Mouse (Mus musculus) limb, embryonic 14.5 days (tissue): Measurements from ENCODE around the gene Lefty2. TPM values are rescaled to one million over a fixed set of nuclear protein-coding genes. Genes with fewer than 3 reads are reported as not detected.

Source experiments
- ATAC-seq: fragments of 200-750 bp; cut with Nextera tagmentation; 2 replicates; pipeline ENCODE4 v1.8.0; 2017; ENCODE audit warnings: low read depth, moderate number of reproducible peaks, moderate TSS enrichment; ENCODE audit not compliant: low FRiP score
- DNase-seq: peaks from one replicate; pipeline ENCODE4 v3.0.0-alpha.2; 2015; ENCODE audit warnings: low spot score
- H3K27ac ChIP-seq: fragments of 300-500 bp; sonication (generic); replicated peaks from 2 replicates; pipeline ENCODE4 v1.5.1; 2014; ENCODE audit warnings: low read depth, mild to moderate bottlenecking, low read length, moderate library complexity, mixed read lengths
- H3K27me3 ChIP-seq: fragments of 300-500 bp; sonication (generic); 2 replicates; pipeline ENCODE4 v1.6.1; 2014; ENCODE audit warnings: low read length, mixed read lengths; ENCODE audit not compliant: control insufficient read depth, insufficient read depth
- H3K36me3 ChIP-seq: fragments of 300-500 bp; sonication (generic); 2 replicates; pipeline ENCODE4 v1.6.1; 2014; ENCODE audit warnings: mild to moderate bottlenecking, low read length, moderate library complexity, mixed read lengths; ENCODE audit not compliant: control insufficient read depth, insufficient read depth
- H3K4me1 ChIP-seq: fragments of 300-500 bp; sonication (generic); 2 replicates; pipeline ENCODE4 v1.6.1; 2014; ENCODE audit warnings: antibody characterized with exemption, low read length, mixed read lengths; ENCODE audit not compliant: control insufficient read depth, insufficient read depth
- H3K4me2 ChIP-seq: fragments of 300-500 bp; sonication (generic); replicated peaks from 2 replicates; pipeline ENCODE4 v1.6.1; 2014; ENCODE audit warnings: low read depth, mild to moderate bottlenecking, low read length, moderate library complexity; ENCODE audit not compliant: severe bottlenecking
- H3K4me3 ChIP-seq: fragments of 300-500 bp; sonication (generic); replicated peaks from 2 replicates; pipeline ENCODE4 v1.5.1; 2014; ENCODE audit warnings: low read length
- H3K9ac ChIP-seq: fragments of 300-500 bp; sonication (generic); 2 replicates; pipeline ENCODE4 v1.6.1; 2014; ENCODE audit warnings: mild to moderate bottlenecking, low read depth, low read length, moderate library complexity; ENCODE audit not compliant: severe bottlenecking
- H3K9me3 ChIP-seq: fragments of 300-500 bp; sonication (generic); 2 replicates; pipeline ENCODE4 v1.6.1; 2016; ENCODE audit warnings: low read length; ENCODE audit not compliant: control insufficient read depth
- POLR2A ChIP-seq: fragments of 200-500 bp; IDR thresholded peaks from 2 replicates; pipeline ENCODE4 v1.8.0; 2012; ENCODE audit warnings: inconsistent platforms, mild to moderate bottlenecking, moderate library complexity, borderline replicate concordance; ENCODE audit not compliant: insufficient read depth, insufficient read length; ENCODE audit errors: extremely low read depth
- WGBS: fragments of 180-500 bp; shearing (Covaris S2); extraction: QIAGEN DNeasy Blood & Tissue Kit; methylation state at CpG from one replicate; pipeline ENCODE4 v1.1.7; 2014; 5-methylcytosine and 5-hydroxymethylcytosine counted together
- polyA plus RNA-seq, 2 experiments: library from polyadenylated mRNA; depleted of rRNA in 1 of 2; stranded (reverse) in 1 of 2; unstranded in 1 of 2; fragments of >200 nt; fragmentation: Nextera tagmentation in 1 of 2; extraction: Ambion mirVana in 1 of 2; gene quantifications; 2 replicates each; pipeline versions ENCODE4 v1.2.1 to v1.2.3; 2012 to 2014

Gene Lefty2
- polyA plus RNA-seq, 2 experiments = 0.11 to 0.17 TPM

DNA sequence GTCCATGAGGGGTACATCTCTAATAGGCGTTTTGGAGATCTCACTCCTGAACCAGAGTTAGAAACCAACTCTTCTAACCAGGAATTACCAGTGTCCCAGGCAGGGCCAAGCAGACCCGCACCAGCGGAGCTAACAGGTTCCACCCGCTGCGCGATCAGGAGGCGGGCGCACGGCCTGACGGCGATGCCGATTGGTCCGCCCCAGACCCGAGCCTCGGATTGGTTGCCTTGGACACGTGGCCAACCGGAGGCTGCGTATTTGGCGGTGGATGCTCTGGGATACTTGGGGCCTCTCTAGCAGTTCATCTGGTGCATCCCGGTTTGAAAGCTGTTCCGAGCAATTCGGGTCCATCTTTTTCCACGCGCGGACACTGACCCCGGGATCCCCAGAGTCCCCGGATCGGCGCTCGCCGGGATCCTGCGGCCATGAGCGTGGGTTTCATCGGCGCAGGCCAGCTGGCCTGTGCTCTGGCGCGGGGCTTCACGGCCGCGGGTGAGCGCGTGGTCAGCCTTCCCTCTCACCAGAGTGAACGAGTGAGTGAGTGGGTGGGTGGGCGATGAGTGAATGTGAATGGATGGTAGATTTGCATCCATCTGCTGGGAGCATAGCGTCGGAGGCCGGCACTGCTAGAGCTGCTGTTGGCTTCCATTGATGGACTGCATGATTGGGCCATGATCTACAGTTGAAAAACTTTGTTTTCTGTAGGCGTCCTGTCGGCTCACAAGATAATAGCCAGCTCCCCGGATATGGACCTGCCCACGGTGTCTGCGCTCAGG is 11.3 kb downstream of the Lefty2 start, which contains the start of gene Pycr2:
TSS of gene Pycr2 (plus strand) at position 255 of the 776 bp plus-strand sequence.
- peak; percentile 98 for DNase-seq
- H3K4me2 ChIP-seq = peak within 1 kb of the TSS; percentile 85
- peaks cover 37% of the 10 kb centered on the region for H3K36me3 ChIP-seq
- no peaks in the 10 kb centered on the region for H3K27me3 ChIP-seq
- H3K27ac ChIP-seq = peak within 1 kb of the TSS; percentile 83
- no peaks in the 10 kb centered on the region for H3K9me3 ChIP-seq
- peak within 1 kb of the TSS; percentile 84 for H3K4me3 ChIP-seq
- peaks cover 12% of the 10 kb centered on the region for H3K4me1 ChIP-seq
- ATAC-seq = peak; percentile 99
- peak within 1 kb of the TSS; percentile 95 for H3K9ac ChIP-seq
- under 1% methylated on average over 52 of the region's 52 CpGs for WGBS
- 0 out of 2 replicates have a peak, but pooled peaks have one; percentile 26 for TF ChIP-seq POLR2A

- Histone ChIP-seq H3K9me3 (no peaks in the 10 kb centered on the region), H3K27ac (peak overlapping the region; percentile 83), H3K4me2 (peak overlapping the region; percentile 85), H3K36me3 (peaks cover 37% of the 10 kb centered on the region), H3K4me1 (peaks cover 12% of the 10 kb centered on the region), H3K9ac (peak overlapping the region; percentile 95), H3K27me3 (no peaks in the 10 kb centered on the region), H3K4me3 (peak overlapping the region; percentile 84)
- under 1% methylated on average over 5 of the region's 5 CpGs for WGBS
- no peak for TF ChIP-seq POLR2A
- no peak for DNase-seq
- no peak for ATAC-seq
Observed at GRCm38 (mm10) chr1:180904815-180905080, 11.8 kb downstream of the Lefty2 start.

- peak overlapping the region; percentile 95; the same call in 1 of the 2 replicates for H3K9ac ChIP-seq
Observed at GRCm38 (mm10) chr1:180905307-180905706, 12.4 kb downstream of the Lefty2 start.

DNA sequence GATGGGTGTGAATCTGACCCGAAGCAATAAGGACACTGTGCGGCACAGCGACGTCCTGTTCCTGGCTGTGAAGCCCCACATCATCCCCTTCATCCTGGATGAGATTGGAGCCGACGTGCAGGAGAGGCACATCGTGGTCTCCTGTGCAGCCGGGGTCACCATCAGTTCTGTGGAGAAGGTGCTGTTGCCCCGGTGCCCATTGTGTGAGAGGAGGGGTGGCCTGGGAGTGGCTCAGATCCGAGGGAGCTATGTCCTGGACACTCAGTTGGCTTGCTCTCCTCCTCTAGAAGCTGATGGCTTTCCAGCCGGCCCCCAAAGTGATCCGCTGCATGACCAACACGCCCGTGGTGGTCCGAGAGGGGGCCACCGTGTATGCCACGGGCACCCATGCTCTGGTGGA is 13.0 kb downstream of the Lefty2 start:
- 94% methylated on average over 17 of the region's 17 CpGs for WGBS
- Histone ChIP-seq H3K27ac (no peak overlapping the region), H3K27me3 (no peaks in the 10 kb centered on the region), H3K4me2 (no peak overlapping the region; the same call in 1 of the 2 replicates), H3K9me3 (no peaks in the 10 kb centered on the region), H3K4me3 (no peak overlapping the region), H3K36me3 (peaks cover 37% of the 10 kb centered on the region), H3K4me1 (peaks cover 12% of the 10 kb centered on the region), H3K9ac (no peak overlapping the region)
- ATAC-seq (no peak), DNase-seq (no peak)
- TF ChIP-seq POLR2A = no peak

More at GRCm38 (mm10) chr1:180905307-180905706, 12.4 kb downstream of the Lefty2 start:
- Histone ChIP-seq H3K27ac (no peak overlapping the region), H3K4me2 (peak overlapping the region; percentile 85), H3K4me3 (peak overlapping the region; percentile 84), H3K36me3 (peaks cover 37% of the 10 kb centered on the region), H3K9me3 (no peaks in the 10 kb centered on the region), H3K4me1 (peaks cover 12% of the 10 kb centered on the region), H3K27me3 (no peaks in the 10 kb centered on the region)
- TF ChIP-seq POLR2A = no peak
- ATAC-seq (no peak), DNase-seq (no peak)
- WGBS = 54% methylated on average over 6 of the region's 6 CpGs

GRCm38 (mm10) chr1:180906461-180907147 is 13.7 kb downstream of the Lefty2 start:
- 92% methylated on average over 24 of the region's 24 CpGs for WGBS
- no peak overlapping the region for H3K9ac ChIP-seq

More at GRCm38 (mm10) chr1:180906461-180907147, 13.7 kb downstream of the Lefty2 start:
- ATAC-seq = no peak
- Histone ChIP-seq H3K27me3 (no peaks in the 10 kb centered on the region), H3K4me3 (no peak overlapping the region), H3K9me3 (no peaks in the 10 kb centered on the region), H3K4me1 (peaks cover 15% of the 10 kb centered on the region), H3K36me3 (peaks cover 37% of the 10 kb centered on the region), H3K4me2 (no peak overlapping the region), H3K27ac (no peak overlapping the region)
- no peak for TF ChIP-seq POLR2A
- no peak for DNase-seq
